Mouse (Mus musculus) liver, adult 2 months (tissue): ENCODE results near the gene Lamtor3.
A peak's percentile ranks its signal among the peaks of the same experiment; 100 is the strongest.

Experiments used
- CTCF ChIP-seq: fragments of 200-500 bp; IDR thresholded peaks from 2 replicates; pipeline ENCODE4 v1.5.1; 2011; ENCODE audit warnings: low read depth, low read length, control low read depth
- POLR2A ChIP-seq: fragments of 200-500 bp; IDR thresholded peaks from 2 replicates; pipeline ENCODE4 v1.6.1; 2011; ENCODE audit warnings: low read length, control low read depth; ENCODE audit not compliant: insufficient read depth; ENCODE audit errors: extremely low read depth

DNA sequence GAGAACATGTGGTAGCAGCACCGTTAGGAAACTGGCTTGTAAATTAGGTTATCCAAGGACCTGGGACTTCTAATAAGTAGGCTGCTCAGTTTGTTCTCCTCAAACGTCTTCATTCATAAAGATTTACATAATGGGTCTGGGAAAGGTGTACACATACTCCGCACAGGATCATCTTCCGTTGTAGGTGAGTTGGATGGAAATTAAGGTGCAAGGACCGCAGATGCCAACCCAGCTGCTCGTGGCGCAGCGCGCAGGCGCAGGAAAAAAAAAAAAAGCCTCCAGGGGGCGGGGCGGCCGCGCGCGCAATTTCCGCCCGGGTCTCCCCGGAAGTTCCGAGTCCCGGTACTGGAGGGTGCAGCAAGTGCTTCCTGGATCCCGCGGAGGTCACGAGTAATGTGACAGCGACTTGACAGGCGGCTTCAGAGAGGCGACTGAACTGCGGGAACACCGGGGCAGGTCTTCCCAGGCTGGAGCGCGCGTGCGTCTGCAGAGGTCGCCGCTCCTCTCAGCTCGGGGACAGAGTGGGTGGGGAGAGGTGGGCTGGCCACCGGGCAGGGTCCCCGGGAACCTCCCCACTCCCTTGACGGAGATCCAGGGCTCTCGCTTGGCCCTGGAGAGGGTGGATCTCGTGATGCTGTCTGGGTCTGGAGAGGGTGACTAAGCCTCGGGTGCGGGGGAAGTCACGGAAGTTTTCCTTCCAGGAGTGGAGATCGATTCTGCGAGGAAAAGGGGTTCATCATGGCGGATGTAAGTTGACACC, at the start of gene Lamtor3:
- no peak for TF ChIP-seq CTCF
- TF ChIP-seq POLR2A = 0 out of 2 replicates have a peak, but pooled peaks have one; percentile 28
